In genomic region chr11:75281380-75282256, GRCm38 (mm10) we compare ENCODE assay signal across 7 mouse cellular contexts.
DNase-seq lines count a peak whose midpoint lies in the region; ATAC-seq and TF ChIP-seq lines count a peak whose summit lies in the region.

No protein-coding gene starts in this region.

- H3K9me3 ChIP-seq in lung, postnatal 0 days (ENCODE audit: low read length), result no peaks in the 10 kb centered on the region
- no peaks in the 10 kb centered on the region for H3K9me3 ChIP-seq in hindbrain, embryonic 10.5 days
- no peaks in the 10 kb centered on the region for H3K9me3 ChIP-seq in liver, embryonic 12.5 days (replicated peaks)
- H3K9me3 ChIP-seq in stomach, postnatal 0 days (ENCODE audit: control insufficient read depth, low read length), result no peaks in the 10 kb centered on the region

- peak overlapping the region; percentile 29; the same call in 1 of the 2 replicates for H3K4me2 ChIP-seq in lung, postnatal 0 days (replicated peaks; ENCODE audit: low read depth, low read length)
- H3K4me2 ChIP-seq in liver, embryonic 12.5 days, result peak overlapping the region; percentile 57
- peak overlapping the region; percentile 27; the same call in 1 of the 2 replicates for H3K4me2 ChIP-seq in stomach, postnatal 0 days (replicated peaks; ENCODE audit: low read depth)

- peaks cover 3% of the 10 kb centered on the region for H3K27me3 ChIP-seq in lung, postnatal 0 days (replicated peaks; ENCODE audit: insufficient read depth, low read length)
- peaks cover 54% of the 10 kb centered on the region for H3K27me3 ChIP-seq in hindbrain, embryonic 10.5 days (ENCODE audit: insufficient read depth, poor library complexity, severe bottlenecking)
- peaks cover 48% of the 10 kb centered on the region for H3K27me3 ChIP-seq in liver, embryonic 12.5 days (replicated peaks)
- peaks cover 7% of the 10 kb centered on the region for H3K27me3 ChIP-seq in stomach, postnatal 0 days (ENCODE audit: control insufficient read depth, insufficient read depth, low read length)

- ATAC-seq in lung, postnatal 0 days, result no peak
- ATAC-seq in liver, embryonic 12.5 days, result no peak
- ATAC-seq in stomach, postnatal 0 days (ENCODE audit: low FRiP score, low TSS enrichment), result peak; percentile 40; the same call in 1 of the 2 replicates

- H3K36me3 ChIP-seq in lung, postnatal 0 days (ENCODE audit: insufficient read depth, low read length), result no peaks in the 10 kb centered on the region
- no peaks in the 10 kb centered on the region for H3K36me3 ChIP-seq in hindbrain, embryonic 10.5 days
- no peaks in the 10 kb centered on the region for H3K36me3 ChIP-seq in liver, embryonic 12.5 days
- no peaks in the 10 kb centered on the region for H3K36me3 ChIP-seq in stomach, postnatal 0 days (ENCODE audit: control insufficient read depth, insufficient read depth, low read length)

- no peak overlapping the region for H3K27ac ChIP-seq in lung, postnatal 0 days (ENCODE audit: low read length)
- H3K27ac ChIP-seq in hindbrain, embryonic 10.5 days, result peak overlapping the region; percentile 12; the same call in 1 of the 2 replicates
- H3K27ac ChIP-seq in liver, embryonic 12.5 days, result no peak overlapping the region
- H3K27ac ChIP-seq in stomach, postnatal 0 days (replicated peaks), result no peak overlapping the region

- H3K4me1 ChIP-seq in lung, postnatal 0 days (ENCODE audit: insufficient read depth, low read depth, low read length), result peaks cover 4% of the 10 kb centered on the region; the same call in 1 of the 2 replicates
- peaks cover 54% of the 10 kb centered on the region for H3K4me1 ChIP-seq in hindbrain, embryonic 10.5 days (replicated peaks)
- peaks cover 35% of the 10 kb centered on the region for H3K4me1 ChIP-seq in liver, embryonic 12.5 days
- H3K4me1 ChIP-seq in stomach, postnatal 0 days (replicated peaks; ENCODE audit: control insufficient read depth, insufficient read depth), result no peaks in the 10 kb centered on the region; the same call in 1 of the 2 replicates

- no peak overlapping the region for H3K9ac ChIP-seq in lung, postnatal 0 days (replicated peaks; ENCODE audit: low read depth)
- 0 out of 2 replicates have a peak overlapping the region, but pooled peaks have one; percentile 8 for H3K9ac ChIP-seq in liver, embryonic 12.5 days
- H3K9ac ChIP-seq in stomach, postnatal 0 days (ENCODE audit: low read length), result no peak overlapping the region

- TF ChIP-seq CTCF in lung, postnatal 0 days (IDR thresholded peaks at IDR 0.05), result no peak
- TF ChIP-seq CTCF in stomach, postnatal 0 days (IDR thresholded peaks at IDR 0.05; ENCODE audit: low read depth), result no peak

- no peak for TF ChIP-seq EP300 in lung, postnatal 0 days (IDR thresholded peaks at IDR 0.05)
- no peak for TF ChIP-seq EP300 in stomach, postnatal 0 days (optimal IDR thresholded peaks at IDR 0.05)

- WGBS in lung, postnatal 0 days, result 13% methylated on average over 29 of the region's 29 CpGs
- WGBS in hindbrain, embryonic 10.5 days, result 6% methylated on average over 29 of the region's 29 CpGs
- WGBS in liver, embryonic 12.5 days (ENCODE audit: insufficient replicate concordance), result 25% methylated on average over 29 of the region's 29 CpGs
- WGBS in stomach, postnatal 0 days, result 12% methylated on average over 28 of the region's 29 CpGs

- DNase-seq in lung, postnatal 0 days (ENCODE audit: low spot score), result no peak
- DNase-seq in lung, postnatal 25 days (ENCODE audit: low spot score), result no peak
- no peak for DNase-seq in hindbrain, embryonic 10.5 days (ENCODE audit: low spot score)
- DNase-seq in stomach, postnatal 0 days (ENCODE audit: low spot score), result no peak
- DNase-seq in layer of hippocampus, postnatal 10 days (ENCODE audit: low spot score in 2 of 2), result no peak
- no peak for DNase-seq in right cerebral cortex, postnatal 14 days

- 0 out of 2 replicates have a peak overlapping the region, but pooled peaks have one; percentile 14 for H3K4me3 ChIP-seq in lung, postnatal 0 days (ENCODE audit: low read depth, low read length)
- H3K4me3 ChIP-seq in hindbrain, embryonic 10.5 days, result peak overlapping the region; percentile 36
- peak overlapping the region; percentile 23; the same call in 1 of the 2 replicates for H3K4me3 ChIP-seq in liver, embryonic 12.5 days
- H3K4me3 ChIP-seq in stomach, postnatal 0 days (ENCODE audit: low read depth, low read length), result no peak overlapping the region
